Mouse (Mus musculus): Measurements from ENCODE around the gene Mtor. TPM values are rescaled to one million over a fixed set of nuclear protein-coding genes. Genes with fewer than 3 reads are reported as not detected.
A peak's percentile ranks its signal among the peaks of the same experiment; 100 is the strongest.

The Mtor gene
- 27.0 and 41.1 TPM in 2 replicates for polyA plus RNA-seq (2012; rRNA removed)

DNA sequence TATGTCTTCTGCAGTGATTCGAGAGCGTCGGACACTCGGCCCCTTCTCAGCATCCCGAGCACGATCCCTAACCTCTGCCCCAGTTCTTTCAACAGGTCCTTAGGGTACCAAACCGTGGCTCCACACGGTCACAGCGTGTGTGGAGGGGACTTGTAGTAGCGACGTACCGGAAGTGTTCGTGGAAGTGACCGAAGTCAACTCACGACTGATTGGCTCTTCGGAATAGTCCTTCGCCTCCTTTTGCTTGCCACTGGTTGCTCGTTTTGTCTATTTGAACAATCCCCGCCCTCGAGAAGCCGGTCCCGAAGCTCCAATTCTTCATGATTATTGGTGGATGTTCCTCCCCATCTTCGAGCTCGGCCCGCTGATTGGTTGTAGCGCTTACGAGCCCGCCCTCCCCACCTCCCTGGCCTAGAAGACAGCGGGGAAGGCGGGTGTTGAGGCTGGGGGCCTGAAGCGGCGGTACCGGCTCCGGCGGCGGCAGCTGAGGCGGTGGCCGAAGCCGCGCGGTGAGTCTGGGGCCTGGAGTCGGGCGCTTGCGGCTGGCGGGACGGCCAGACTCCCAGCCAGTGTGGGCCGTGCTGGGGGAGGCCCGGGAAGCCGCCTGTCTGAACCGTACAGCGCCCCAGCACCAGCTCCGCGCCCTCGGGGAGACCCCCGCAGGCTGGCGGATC is at the start of gene Mtor:
Gene Mtor (plus strand): TSS at position 433 of the 674 bp plus-strand sequence.
- peak; percentile 100 for DNase-seq (ENCODE audit: low read depth)
- TF ChIP-seq POLR2A (IDR thresholded peaks at IDR 0.05; ENCODE audit: borderline replicate concordance, extremely low read depth, insufficient read depth, insufficient read length, poor library complexity, severe bottlenecking) (peak; percentile 89), CTCF (IDR thresholded peaks at IDR 0.05; ENCODE audit: borderline replicate concordance, extremely low read depth, insufficient read depth, insufficient read length) (no peak)

DNA sequence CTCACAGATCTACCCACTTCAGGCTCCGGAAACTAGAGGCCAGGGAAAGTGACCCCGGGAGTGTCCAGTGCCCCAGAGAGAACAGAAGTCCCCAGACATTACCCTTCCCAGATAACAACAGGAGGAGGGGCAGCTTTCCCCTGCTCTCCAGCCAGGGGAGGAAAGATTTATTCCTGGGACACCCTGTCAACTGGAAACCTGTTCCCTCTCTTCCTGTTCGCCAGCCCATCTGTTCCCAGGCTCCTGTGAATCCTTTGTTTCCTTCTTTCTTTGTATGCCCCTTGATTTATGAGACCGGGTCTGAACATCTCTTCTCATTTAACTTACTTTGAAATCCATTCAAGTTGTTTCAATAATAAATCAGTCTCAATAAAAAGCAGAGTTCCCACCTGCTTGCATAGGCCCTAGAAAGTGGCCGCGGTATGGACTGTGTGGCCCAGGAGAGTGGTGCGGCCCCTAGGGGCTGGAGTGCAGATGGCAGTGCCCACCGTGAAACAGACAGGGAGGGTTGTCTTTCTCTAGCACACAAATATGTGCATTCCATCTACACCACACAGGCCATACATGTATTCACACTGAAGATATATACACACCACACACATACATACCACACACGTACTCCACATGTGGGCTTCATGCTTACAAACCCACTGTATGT is 48.8 kb upstream of the Mtor start:
- peak; percentile 42; the same call in 1 of the 2 replicates for TF ChIP-seq CTCF (IDR thresholded peaks at IDR 0.05; ENCODE audit: borderline replicate concordance, extremely low read depth, insufficient read depth, insufficient read length)
- no peak for TF ChIP-seq POLR2A (IDR thresholded peaks at IDR 0.05; ENCODE audit: borderline replicate concordance, extremely low read depth, insufficient read depth, insufficient read length, poor library complexity, severe bottlenecking)
- no peak for DNase-seq (ENCODE audit: low read depth)

GRCm38 (mm10) chr4:148403402-148403801 is 45.0 kb upstream of the Mtor start:
- no peak for DNase-seq (ENCODE audit: low read depth)
- TF ChIP-seq POLR2A (IDR thresholded peaks at IDR 0.05; ENCODE audit: borderline replicate concordance, extremely low read depth, insufficient read depth, insufficient read length, poor library complexity, severe bottlenecking) (no peak), CTCF (IDR thresholded peaks at IDR 0.05; ENCODE audit: borderline replicate concordance, extremely low read depth, insufficient read depth, insufficient read length) (no peak)

DNA sequence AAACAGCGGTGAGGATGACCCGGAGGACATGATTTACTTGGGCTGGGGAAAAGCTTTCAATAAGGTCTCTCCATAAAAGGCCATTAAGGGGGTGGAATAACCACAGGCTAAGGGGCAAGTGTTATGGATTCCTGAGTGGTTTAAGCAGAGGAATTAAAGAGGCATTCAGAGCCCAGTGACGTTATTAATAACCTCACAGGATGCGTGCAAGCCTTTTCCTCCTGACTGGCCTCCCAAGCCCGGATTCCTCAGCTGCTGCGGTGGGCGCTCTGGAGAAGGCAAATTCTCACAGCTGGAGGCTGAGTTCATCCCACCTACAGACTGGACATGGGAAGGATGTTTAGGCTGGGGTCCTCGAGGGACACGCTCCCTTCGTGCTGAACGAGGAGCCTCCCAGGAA is 43.7 kb upstream of the Mtor start:
- no peak for TF ChIP-seq POLR2A (IDR thresholded peaks at IDR 0.05; ENCODE audit: borderline replicate concordance, extremely low read depth, insufficient read depth, insufficient read length, poor library complexity, severe bottlenecking)
- no peak for TF ChIP-seq CTCF (IDR thresholded peaks at IDR 0.05; ENCODE audit: borderline replicate concordance, extremely low read depth, insufficient read depth, insufficient read length)
- no peak for DNase-seq (ENCODE audit: low read depth)

DNA sequence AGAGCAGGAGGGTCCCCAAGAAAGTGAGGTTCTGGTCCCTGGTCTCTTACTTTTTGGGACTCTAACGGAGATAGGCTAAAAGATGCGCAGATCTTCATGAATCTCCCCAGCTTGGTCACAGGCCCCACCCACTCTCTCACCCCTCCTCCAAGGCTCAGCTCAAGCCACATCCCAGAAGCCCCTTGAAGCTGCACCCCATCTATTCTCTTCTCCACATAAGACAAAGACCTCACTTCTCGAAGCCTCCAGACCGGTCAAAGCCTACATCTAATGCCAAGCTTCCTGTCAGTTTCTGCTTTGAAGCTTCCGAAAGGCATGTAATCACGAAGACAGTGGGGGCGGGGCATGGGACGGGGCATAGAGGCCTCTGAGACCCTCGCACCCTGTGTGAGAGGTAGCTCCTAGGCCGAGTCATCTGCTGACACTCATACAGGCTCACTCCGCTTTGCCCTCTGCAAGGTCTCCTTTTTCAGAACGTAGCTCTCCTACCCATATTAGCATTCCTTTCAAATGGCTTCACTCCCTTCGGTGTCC is 43.1 kb upstream of the Mtor start:
- no peak for DNase-seq (ENCODE audit: low read depth)
- TF ChIP-seq POLR2A (IDR thresholded peaks at IDR 0.05; ENCODE audit: borderline replicate concordance, extremely low read depth, insufficient read depth, insufficient read length, poor library complexity, severe bottlenecking), result no peak

- TF ChIP-seq POLR2A (IDR thresholded peaks at IDR 0.05; ENCODE audit: borderline replicate concordance, extremely low read depth, insufficient read depth, insufficient read length, poor library complexity, severe bottlenecking) (no peak), CTCF (IDR thresholded peaks at IDR 0.05; ENCODE audit: borderline replicate concordance, extremely low read depth, insufficient read depth, insufficient read length) (no peak)
- DNase-seq (ENCODE audit: low read depth), result no peak
These were observed 40.0 kb upstream of the Mtor start for GRCm38 (mm10) chr4:148408256-148408975.

- DNase-seq (ENCODE audit: low read depth), result peak; percentile 74
- no peak for TF ChIP-seq POLR2A (IDR thresholded peaks at IDR 0.05; ENCODE audit: borderline replicate concordance, extremely low read depth, insufficient read depth, insufficient read length, poor library complexity, severe bottlenecking)
- no peak for TF ChIP-seq CTCF (IDR thresholded peaks at IDR 0.05; ENCODE audit: borderline replicate concordance, extremely low read depth, insufficient read depth, insufficient read length)
These were observed 32.8 kb upstream of the Mtor start for GRCm38 (mm10) chr4:148415575-148415974.

DNA sequence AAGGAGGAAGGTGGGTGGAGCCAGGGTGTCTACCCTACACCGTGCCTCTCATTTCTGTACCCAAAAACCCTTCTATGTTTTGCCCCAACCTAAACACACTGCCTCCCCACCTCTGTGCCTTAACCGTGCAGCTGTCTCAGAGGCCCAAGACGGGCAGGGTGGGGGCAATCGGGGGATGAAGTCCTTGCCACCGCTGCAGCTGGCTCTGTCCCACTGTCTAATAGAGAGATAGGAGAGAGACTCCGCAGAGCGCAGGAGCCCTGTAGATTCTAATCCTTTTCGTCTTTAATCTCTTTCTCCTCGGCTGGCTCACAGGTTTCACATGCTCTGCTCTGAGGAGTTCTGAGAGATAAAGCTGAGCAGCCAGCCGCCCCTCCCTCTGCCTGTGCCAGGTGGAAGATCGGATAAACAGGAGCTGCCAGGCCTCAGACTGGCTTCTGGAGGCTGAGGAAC is 31.3 kb upstream of the Mtor start:
- TF ChIP-seq CTCF (IDR thresholded peaks at IDR 0.05; ENCODE audit: borderline replicate concordance, extremely low read depth, insufficient read depth, insufficient read length), result no peak
- no peak for TF ChIP-seq POLR2A (IDR thresholded peaks at IDR 0.05; ENCODE audit: borderline replicate concordance, extremely low read depth, insufficient read depth, insufficient read length, poor library complexity, severe bottlenecking)
- DNase-seq (ENCODE audit: low read depth), result peak; percentile 68

GRCm38 (mm10) chr4:148417559-148417958 is 30.9 kb upstream of the Mtor start:
- TF ChIP-seq CTCF (IDR thresholded peaks at IDR 0.05; ENCODE audit: borderline replicate concordance, extremely low read depth, insufficient read depth, insufficient read length), result no peak
- no peak for DNase-seq (ENCODE audit: low read depth)

DNA sequence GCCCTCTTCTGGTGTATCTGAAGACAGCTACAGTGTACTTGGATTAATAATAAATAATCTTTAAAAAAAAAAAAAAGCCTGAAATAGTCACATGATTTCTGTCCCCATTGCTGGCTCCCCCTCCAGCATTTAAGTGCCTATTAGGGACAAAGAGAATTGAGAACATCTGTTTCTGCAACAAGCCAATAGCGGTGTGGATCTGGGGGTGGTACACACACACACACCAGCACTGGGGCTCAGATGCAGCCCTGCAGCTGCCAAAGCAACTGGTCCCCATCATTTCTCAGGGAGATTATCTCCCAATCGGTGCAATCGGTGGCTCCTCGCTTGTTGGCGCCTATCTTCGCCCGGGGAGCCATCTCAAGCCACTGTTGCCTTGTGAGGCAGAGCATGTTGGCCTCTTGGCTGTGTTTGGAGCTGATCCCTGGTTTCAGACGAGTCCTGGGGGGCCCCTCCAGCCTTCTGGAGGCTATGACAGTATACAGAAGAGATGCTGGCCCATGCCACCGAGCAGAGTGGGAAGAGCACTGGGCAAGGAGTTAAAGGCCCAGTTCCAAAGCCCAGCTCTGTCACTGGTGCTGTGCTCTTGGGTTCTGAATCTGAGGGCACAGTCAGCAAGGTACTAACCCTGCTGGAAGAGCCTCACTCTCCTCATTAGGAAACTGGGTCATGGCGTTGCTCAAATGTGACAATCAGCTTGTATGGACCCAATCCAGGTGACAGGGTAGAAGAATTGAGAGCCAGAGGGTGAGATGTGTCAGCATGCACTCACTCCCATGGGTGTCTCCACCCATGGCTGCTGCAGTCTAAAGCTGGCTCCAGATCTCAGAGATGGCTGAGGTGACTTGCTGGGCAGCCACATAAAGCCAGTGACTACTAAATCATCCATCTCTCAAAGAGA is 21.2 kb upstream of the Mtor start:
- peak; percentile 58 for DNase-seq (ENCODE audit: low read depth)
- no peak for TF ChIP-seq CTCF (IDR thresholded peaks at IDR 0.05; ENCODE audit: borderline replicate concordance, extremely low read depth, insufficient read depth, insufficient read length)
- TF ChIP-seq POLR2A (IDR thresholded peaks at IDR 0.05; ENCODE audit: borderline replicate concordance, extremely low read depth, insufficient read depth, insufficient read length, poor library complexity, severe bottlenecking), result no peak

All from brain, embryonic 14.5 days (tissue).